Mouse (Mus musculus) CH12.LX (cell line): ENCODE data around the gene Trim69. TPM values are rescaled to one million over a fixed set of nuclear protein-coding genes. Genes with fewer than 3 reads are reported as not detected.
A peak's percentile ranks its signal among the peaks of the same experiment; 100 is the strongest.

Source experiments
- DNase-seq: peaks from one replicate; pipeline ENCODE4 v3.0.0-alpha.2; 2013; ENCODE audit errors: extremely low read depth
- H3K27ac ChIP-seq: 2 replicates; pipeline ENCODE4 v1.5.1; 2012; ENCODE audit warnings: low read depth, mild to moderate bottlenecking, control low read depth, moderate library complexity; ENCODE audit not compliant: insufficient read depth
- H3K27me3 ChIP-seq: replicated peaks from 2 replicates; pipeline ENCODE3; 2012; ENCODE audit warnings: inconsistent platforms
- H3K36me3 ChIP-seq, 2 experiments: replicated peaks in 1 of 2; 2 replicates each; pipeline versions ENCODE3 to v1.6.1; 2012; ENCODE audit warnings: inconsistent platforms in 1 of 2, low read length in 1 of 2, mild to moderate bottlenecking in 1 of 2, mixed read lengths in 1 of 2, moderate library complexity in 1 of 2; ENCODE audit not compliant: control insufficient read depth in 1 of 2, insufficient read depth in 1 of 2
- H3K4me1 ChIP-seq, 2 experiments: 2 replicates each; pipeline ENCODE4 v1.6.1; 2012; ENCODE audit warnings: inconsistent platforms in 1 of 2, moderate library complexity in 1 of 2; ENCODE audit not compliant: insufficient read depth in 2 of 2, control insufficient read depth in 1 of 2
- H3K4me2 ChIP-seq: 2 replicates; pipeline ENCODE4 v1.6.1; 2012; ENCODE audit warnings: low read depth, mild to moderate bottlenecking, control low read depth; ENCODE audit not compliant: poor library complexity, insufficient read depth, severe bottlenecking
- H3K4me3 ChIP-seq, 3 experiments: fragments of 150-350 bp in 1 of 3; sonication (generic) in 1 of 3; replicated peaks in 1 of 3; 2 replicates each; pipeline versions ENCODE3 to v1.5.1; 2011 to 2012; ENCODE audit warnings: low read depth in 2 of 3, low read length in 2 of 3, mild to moderate bottlenecking in 2 of 3, moderate library complexity in 2 of 3, control low read depth in 1 of 3, improper control_type of control experiment in 1 of 3, inconsistent platforms in 1 of 3, mixed read lengths in 1 of 3; ENCODE audit not compliant: poor library complexity in 1 of 3
- H3K79me2 ChIP-seq: replicated peaks from 2 replicates; pipeline ENCODE4 v1.6.1; 2012; ENCODE audit warnings: mild to moderate bottlenecking, moderate library complexity; ENCODE audit not compliant: control insufficient read depth, poor library complexity, insufficient read depth, severe bottlenecking; ENCODE audit errors: extremely low read depth
- H3K9ac ChIP-seq: 2 replicates; pipeline ENCODE4 v1.6.1; 2012; ENCODE audit warnings: low read depth, mild to moderate bottlenecking, control low read depth, moderate library complexity; ENCODE audit not compliant: insufficient read depth
- H3K9me3 ChIP-seq: replicated peaks from 2 replicates; pipeline ENCODE3; 2012; ENCODE audit warnings: low read length, inconsistent platforms, mixed read lengths
- BHLHE40 ChIP-seq: IDR thresholded peaks from 2 replicates; pipeline ENCODE4 v1.6.1; 2011; ENCODE audit warnings: mild to moderate bottlenecking, low read depth, low read length, improper control_type of control experiment
- CTCF ChIP-seq, 2 experiments: IDR thresholded peaks in 1 of 2; conservative IDR thresholded peaks in 1 of 2; 2 replicates each; pipeline ENCODE4 v1.5.1; 2011 to 2012; ENCODE audit warnings: low read depth in 2 of 2, low read length in 2 of 2, improper control_type of control experiment in 1 of 2, inconsistent platforms in 1 of 2, mild to moderate bottlenecking in 1 of 2, moderate library complexity in 1 of 2
- EP300 ChIP-seq: IDR thresholded peaks from 2 replicates; pipeline ENCODE4 v1.6.1; 2011; ENCODE audit warnings: low read length, improper control_type of control experiment
- ETS1 ChIP-seq: conservative IDR thresholded peaks from 2 replicates; pipeline ENCODE4 v1.6.1; 2012; ENCODE audit warnings: low read depth, mild to moderate bottlenecking, inconsistent platforms, low read length, improper control_type of control experiment, moderate library complexity
- IRF4 ChIP-seq: IDR thresholded peaks from 2 replicates; pipeline ENCODE4 v1.6.1; 2014; ENCODE audit warnings: low read depth, mild to moderate bottlenecking, inconsistent platforms, low read length, improper control_type of control experiment
- MAZ ChIP-seq: IDR thresholded peaks from 2 replicates; pipeline ENCODE4 v1.6.1; 2012; ENCODE audit warnings: low read depth, mild to moderate bottlenecking, inconsistent platforms, low read length, improper control_type of control experiment, moderate library complexity
- MEF2A ChIP-seq: IDR thresholded peaks from 2 replicates; pipeline ENCODE4 v1.6.1; 2014; ENCODE audit warnings: low read depth, mild to moderate bottlenecking, inconsistent platforms, low read length, improper control_type of control experiment, borderline replicate concordance
- MYC ChIP-seq: IDR thresholded peaks from 2 replicates; pipeline ENCODE4 v1.6.1; 2011; ENCODE audit warnings: low read depth, mild to moderate bottlenecking, improper control_type of control experiment, low read length
- NELFE ChIP-seq: IDR thresholded peaks from 2 replicates; pipeline ENCODE4 v1.6.1; 2011; ENCODE audit warnings: low read depth, low read length, improper control_type of control experiment
- PAX5 ChIP-seq: IDR thresholded peaks from 2 replicates; pipeline ENCODE4 v1.6.1; 2012; ENCODE audit warnings: low read length, inconsistent platforms, mixed read lengths
- POLR2A ChIP-seq: IDR thresholded peaks from 2 replicates; pipeline ENCODE4 v1.6.1; 2011; ENCODE audit warnings: low read depth, mild to moderate bottlenecking, improper control_type of control experiment, low read length
- SMC3 ChIP-seq: IDR thresholded peaks from 2 replicates; pipeline ENCODE4 v1.6.1; 2011; ENCODE audit warnings: low read depth, low read length, improper control_type of control experiment
- TCF12 ChIP-seq: IDR thresholded peaks from 2 replicates; pipeline ENCODE4 v1.6.1; 2014; ENCODE audit warnings: low read depth, mild to moderate bottlenecking, inconsistent platforms, low read length, improper control_type of control experiment
- USF2 ChIP-seq: conservative IDR thresholded peaks from 2 replicates; pipeline ENCODE4 v1.6.1; 2011; ENCODE audit warnings: low read depth, low read length, improper control_type of control experiment
- ZNF384 ChIP-seq: IDR thresholded peaks from 2 replicates; pipeline ENCODE4 v1.6.1; 2012; ENCODE audit warnings: low read depth, low read length, improper control_type of control experiment, inconsistent platforms
- dilution Hi-C: fragments of 300-500 bp; cut with MboI; formaldehyde crosslinking; loops from 2 replicates; pipeline ENCODE4 v1.14.3; 2020; ENCODE audit warnings: low sequenced_read_pairs; ENCODE audit not compliant: extremely low pct_unique_long_range_greater_than_20kb, extremely low pct_ligation_motif_present
- in situ Hi-C: fragments of 300-500 bp; cut with MboI; formaldehyde crosslinking; loops from 3 replicates; pipeline ENCODE4 v1.14.3; 2019; ENCODE audit warnings: low sequenced_read_pairs, low pct_ligation_motif_present, low pct_unique_long_range_greater_than_20kb, mixed read lengths
- polyA plus RNA-seq: library from polyadenylated mRNA; unstranded; fragments of >175 nt; gene quantifications from 2 replicates; pipeline ENCODE4 v1.2.1, GENCODE M21; 2012; ENCODE audit warnings: low read depth; ENCODE audit not compliant: insufficient read length
- total RNA-seq, 2 experiments: library from RNA; depleted of rRNA; stranded (reverse); fragments of 300-350 nt in 1 of 2; fragments of >200 nt in 1 of 2; gene quantifications; 2 replicates each; pipeline ENCODE4 v1.2.3; 2012 to 2014

Gene Trim69
- total and polyA plus RNA-seq, 3 experiments = 0.08 to 0.24 (median 0.13) TPM

DNA sequence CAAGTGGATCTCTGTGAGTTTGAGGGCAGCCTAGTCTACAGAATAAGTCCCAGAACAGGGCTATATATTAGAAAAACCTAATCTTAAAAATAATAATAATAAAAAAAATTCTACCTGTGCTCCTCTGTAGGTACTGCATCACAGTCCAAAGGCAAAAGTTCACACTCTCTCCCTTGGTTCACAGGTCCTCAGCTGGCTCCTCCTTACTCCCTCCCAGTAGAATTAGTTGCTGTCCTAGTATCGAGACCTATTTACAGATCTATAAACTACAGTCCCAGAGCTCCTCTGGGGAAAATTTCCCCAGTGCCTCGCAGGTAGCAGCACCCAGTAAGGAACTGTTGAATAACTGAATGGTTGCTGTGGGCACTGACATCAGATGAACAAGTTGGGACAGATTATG, 19.7 kb upstream of the Trim69 start:
- dilution Hi-C loops = no loop called here
- no peaks in the 10 kb centered on the region for H3K79me2 ChIP-seq

DNA sequence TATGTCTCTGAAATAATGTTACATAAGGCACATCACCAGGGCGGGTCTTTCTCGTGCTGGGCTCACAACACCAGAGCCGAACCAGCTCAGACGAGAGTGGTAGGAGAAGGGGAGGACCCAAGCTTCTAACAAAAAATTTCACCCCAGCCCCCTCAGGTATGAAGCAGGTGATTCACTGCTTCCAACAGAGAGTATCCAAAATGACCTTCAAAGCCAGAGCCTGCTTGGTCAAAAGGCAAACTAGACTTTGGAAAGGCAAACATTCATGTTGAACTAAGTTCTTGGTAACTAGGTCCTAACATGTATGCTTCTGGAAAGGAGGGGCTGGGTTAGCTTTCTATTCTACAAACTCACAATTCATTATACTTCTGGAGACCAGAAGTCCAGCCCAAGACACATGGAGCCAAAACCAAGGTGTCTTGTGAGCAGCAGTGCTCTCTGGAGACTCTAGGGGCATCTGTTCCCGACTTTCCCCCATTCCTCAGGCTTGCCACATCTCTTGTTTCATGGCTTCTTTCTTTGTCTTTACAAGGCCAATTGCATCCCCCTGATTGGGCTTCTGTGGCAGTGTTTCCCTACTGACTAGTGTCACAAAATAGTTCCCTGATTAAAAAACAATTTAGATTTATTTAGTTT, 19.1 kb upstream of the Trim69 start:
- H3K9me3 ChIP-seq = peaks cover 2% of the 10 kb centered on the region
- in situ Hi-C loops (no loop called here), dilution Hi-C loops (no loop called here)
- H3K9ac ChIP-seq = no peak overlapping the region
- H3K4me3 ChIP-seq = no peak overlapping the region
- H3K27ac ChIP-seq = no peak overlapping the region
- H3K4me1 ChIP-seq = peaks cover 10 to 20% of the 10 kb centered on the region in 2 experiments; a peak in 3 of 4 replicates
- TF ChIP-seq ETS1 = no peak
- TF ChIP-seq CTCF (conservative IDR thresholded peaks at IDR 0.05 in 1 of 2, IDR thresholded peaks at IDR 0.05 in 1 of 2; ENCODE audit: low read depth in 2 of 2, low read length in 2 of 2) = peak in 1 of 2 experiments; percentile 42; a peak in 2 of 4 replicates
- H3K27me3 ChIP-seq = no peaks in the 10 kb centered on the region
- H3K36me3 ChIP-seq = no peaks in the 10 kb centered on the region
- H3K4me2 ChIP-seq = no peak overlapping the region
- DNase-seq = no peak
- no peaks in the 10 kb centered on the region for H3K79me2 ChIP-seq

More for the DNA sequence above, 19.7 kb upstream of the Trim69 start:
- no peaks in the 10 kb centered on the region for H3K36me3 ChIP-seq
- no peak overlapping the region for H3K9ac ChIP-seq
- H3K27ac ChIP-seq = no peak overlapping the region
- peaks cover 10 to 20% of the 10 kb centered on the region in 2 experiments; a peak in 3 of 4 replicates for H3K4me1 ChIP-seq
- TF ChIP-seq SMC3 (no peak), MYC (no peak), EP300 (no peak)
- TF ChIP-seq, all 38 proteins: peak for 0
- DNase-seq = no peak
- Histone ChIP-seq H3K4me3 (no peak overlapping the region), H3K4me2 (no peak overlapping the region), H3K9me3 (peaks cover 3% of the 10 kb centered on the region), H3K27me3 (no peaks in the 10 kb centered on the region)
- in situ Hi-C loops = no loop called here

DNA sequence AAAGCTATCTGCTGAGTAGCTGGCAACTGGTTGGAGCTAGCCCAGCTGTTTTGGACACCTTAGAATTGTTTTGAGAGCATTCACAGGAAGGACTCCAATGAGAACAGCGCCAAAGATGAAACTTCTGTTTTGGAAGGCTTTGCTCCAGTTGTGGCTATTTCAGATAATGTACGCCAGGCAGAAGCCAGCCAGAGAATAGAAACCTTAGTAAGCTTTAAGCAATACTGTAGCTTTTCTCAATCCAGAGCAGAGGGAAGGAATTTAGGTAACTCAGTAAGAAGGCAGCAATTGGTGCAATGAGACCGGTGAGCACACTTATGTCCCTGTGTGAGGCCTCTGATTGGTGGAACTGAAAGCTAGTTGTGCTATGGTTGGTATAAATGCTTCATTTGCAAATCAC, 17.4 kb upstream of the Trim69 start:
- H3K4me3 ChIP-seq = no peak overlapping the region
- dilution Hi-C loops (no loop called here), in situ Hi-C loops (no loop called here)
- no peaks in the 10 kb centered on the region for H3K27me3 ChIP-seq
- no peaks in the 10 kb centered on the region for H3K9me3 ChIP-seq
- H3K36me3 ChIP-seq = no peaks in the 10 kb centered on the region
- no peak overlapping the region for H3K9ac ChIP-seq
- TF ChIP-seq PAX5 = no peak
- no peak for TF ChIP-seq ETS1
- no peak for TF ChIP-seq POLR2A
- TF ChIP-seq USF2 = no peak
- no peak for TF ChIP-seq TCF12
- TF ChIP-seq BHLHE40 = no peak
- TF ChIP-seq ZNF384 = no peak
- no peak for TF ChIP-seq IRF4
- no peak for TF ChIP-seq MAZ
- TF ChIP-seq NELFE = no peak
- no peak for TF ChIP-seq MEF2A
- H3K79me2 ChIP-seq = peaks cover 6% of the 10 kb centered on the region
- no peak for DNase-seq
- H3K4me2 ChIP-seq = no peak overlapping the region
- H3K4me1 ChIP-seq = peaks cover 4 to 19% of the 10 kb centered on the region in 2 experiments; a peak in 3 of 4 replicates
- no peak overlapping the region for H3K27ac ChIP-seq
